Mouse (Mus musculus): Measurements from ENCODE around the gene 9530068E07Rik. TPM values are rescaled to one million over a fixed set of nuclear protein-coding genes. Genes with fewer than 3 reads are reported as not detected.
A peak's percentile ranks its signal among the peaks of the same experiment; 100 is the strongest.

9530068E07Rik gene
- total and polyA plus RNA-seq, 3 experiments, result 75.7 to 85.9 TPM; not detected in 1

DNA sequence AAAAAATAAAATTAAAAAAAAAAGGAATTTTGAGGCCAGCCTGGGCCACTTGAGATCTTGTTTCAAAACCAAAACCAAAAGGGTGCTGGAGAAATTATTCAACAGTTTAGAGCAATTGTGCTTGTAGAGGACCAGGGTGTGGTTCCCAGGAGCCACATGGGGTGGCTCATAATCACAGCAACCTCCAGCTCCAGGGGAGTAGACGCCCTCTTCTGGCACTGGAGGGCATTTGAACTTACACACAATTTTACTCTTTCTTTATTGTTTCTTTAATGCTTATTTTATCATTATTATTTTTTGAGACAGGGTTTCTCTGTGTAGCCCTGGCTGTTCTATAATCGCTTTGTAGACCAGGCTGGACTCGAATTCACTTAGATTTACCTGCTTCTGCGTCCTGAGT, 885 bp upstream of the 9530068E07Rik start:
- Histone ChIP-seq H3K4me3 (ENCODE audit: control insufficient read depth in 1 of 2, insufficient read depth in 1 of 2, low read depth in 2 of 2, low read length in 2 of 2) (peak overlapping the region; percentile 88 to 90), H3K27ac (ENCODE audit: control insufficient read depth, low read depth, low read length) (no peak overlapping the region), H3K79me2 (ENCODE audit: control insufficient read depth, insufficient read depth, low read length, poor library complexity) (peaks cover 33% of the 10 kb centered on the region), H3K9ac (ENCODE audit: control insufficient read depth, low read depth, low read length, poor library complexity, severe bottlenecking) (peak overlapping the region; percentile 67), H3K36me3 (ENCODE audit: control insufficient read depth in 1 of 2, insufficient read depth in 2 of 2, low read length in 2 of 2) (peaks cover 0 to 10% of the 10 kb centered on the region in 2 experiments; a peak in 3 of 4 replicates), H3K27me3 (ENCODE audit: control insufficient read depth in 1 of 2, insufficient read depth in 2 of 2, low read length in 2 of 2) (no peaks in the 10 kb centered on the region), H3K4me1 (ENCODE audit: control insufficient read depth in 1 of 2, insufficient read depth in 2 of 2, low read length in 2 of 2) (peaks cover 0 to 3% of the 10 kb centered on the region in 2 experiments; a peak in 2 of 4 replicates), H3K9me3 (replicated peaks; ENCODE audit: insufficient read depth, low read length) (no peaks in the 10 kb centered on the region)
- TF ChIP-seq ZMIZ1 (IDR thresholded peaks at IDR 0.05; ENCODE audit: low read depth, low read length), result no peak
- peak; percentile 64 for TF ChIP-seq ZNF384 (IDR thresholded peaks at IDR 0.05; ENCODE audit: low read depth, low read length)
- no peak for TF ChIP-seq TCF12 (IDR thresholded peaks at IDR 0.05; ENCODE audit: low read depth, low read length)
- peak; percentile 62; the same call in 1 of the 2 replicates for TF ChIP-seq MXI1 (IDR thresholded peaks at IDR 0.05; ENCODE audit: low read depth, low read length)
- TF ChIP-seq UBTF (IDR thresholded peaks at IDR 0.05; ENCODE audit: borderline replicate concordance, insufficient read depth, low read depth, low read length), result no peak
- TF ChIP-seq E2F4 (IDR thresholded peaks at IDR 0.05; ENCODE audit: borderline replicate concordance, low read depth, low read length), result no peak
- no peak for TF ChIP-seq NELFE (IDR thresholded peaks at IDR 0.05; ENCODE audit: low read depth, low read length)
- peak; percentile 44; the same call in 1 of the 2 replicates for TF ChIP-seq SIN3A (IDR thresholded peaks at IDR 0.05; ENCODE audit: low read length)
- no peak for TF ChIP-seq TAL1 (IDR thresholded peaks at IDR 0.05; ENCODE audit: low read length)
- no peak for TF ChIP-seq ZKSCAN1 (IDR thresholded peaks at IDR 0.05; ENCODE audit: low read depth, low read length)
- TF ChIP-seq MAX (IDR thresholded peaks at IDR 0.05; ENCODE audit: low read length), result 0 out of 2 replicates have a peak, but pooled peaks have one; percentile 48
- 0 out of 2 replicates have a peak, but pooled peaks have one; percentile 4 for TF ChIP-seq KAT2A (conservative IDR thresholded peaks at IDR 0.05; ENCODE audit: low read depth, low read length)
- TF ChIP-seq EP300 (IDR thresholded peaks at IDR 0.05; ENCODE audit: low read depth in 1 of 2, low read length in 2 of 2), result no peak
- peak; percentile 73 for TF ChIP-seq RCOR1 (IDR thresholded peaks at IDR 0.05; ENCODE audit: low read depth, low read length)
- no peak for TF ChIP-seq TBP (IDR thresholded peaks at IDR 0.05; ENCODE audit: low read depth, low read length)
- peak; percentile 93 for TF ChIP-seq MYC (IDR thresholded peaks at IDR 0.05; ENCODE audit: low read depth, low read length)
- TF ChIP-seq MYB (IDR thresholded peaks at IDR 0.05; ENCODE audit: low read depth, low read length), result no peak
- TF ChIP-seq HCFC1 (IDR thresholded peaks at IDR 0.05; ENCODE audit: low read depth, low read length), result peak; percentile 50; the same call in 1 of the 2 replicates
- TF ChIP-seq RAD21 (IDR thresholded peaks at IDR 0.05; ENCODE audit: low read depth, low read length), result peak; percentile 37
- peak; percentile 58 for TF ChIP-seq SMC3 (IDR thresholded peaks at IDR 0.05; ENCODE audit: low read depth, low read length)
- TF ChIP-seq CTCF (IDR thresholded peaks at IDR 0.05 in 2 of 3, conservative IDR thresholded peaks at IDR 0.05 in 1 of 3; ENCODE audit: control insufficient read depth in 1 of 3, insufficient read depth in 1 of 3, low read depth in 2 of 3, low read length in 3 of 3, poor library complexity in 1 of 3, severe bottlenecking in 1 of 3), result peak; percentile 68 to 82 (median 72)
- DNase-seq (ENCODE audit: low read depth, low spot score), result peak; percentile 89

Data from MEL (cell line).